Mouse (Mus musculus): ENCODE data around the gene Hist1h2bn.

- TF ChIP-seq CTCF (IDR thresholded peaks at IDR 0.05; ENCODE audit: low read depth) (peak; percentile 95), EP300 (IDR thresholded peaks at IDR 0.05; ENCODE audit: low read depth) (no peak)
Measured at GRCm38 (mm10) chr13:21734010-21734905, 19.7 kb upstream of the Hist1h2bn start.
